Mouse (Mus musculus) intestine, embryonic 15.5 days (tissue): ENCODE results near the gene Lrrc41. TPM values are rescaled to one million over a fixed set of nuclear protein-coding genes. Genes with fewer than 3 reads are reported as not detected.

Source experiments
- ATAC-seq: fragments of 200-750 bp; cut with Nextera tagmentation; 2 replicates; pipeline ENCODE4 v1.8.0; 2017; ENCODE audit warnings: moderate TSS enrichment, moderate library complexity
- H3K27ac ChIP-seq: fragments of 300-500 bp; sonication (generic); 2 replicates; pipeline ENCODE4 v1.5.1; 2015; ENCODE audit warnings: mild to moderate bottlenecking, inconsistent platforms
- H3K27me3 ChIP-seq: fragments of 300-500 bp; sonication (generic); replicated peaks from 2 replicates; pipeline ENCODE4 v1.6.1; 2015; ENCODE audit warnings: inconsistent platforms
- H3K36me3 ChIP-seq: fragments of 300-500 bp; sonication (generic); 2 replicates; pipeline ENCODE4 v1.6.1; 2015; ENCODE audit warnings: inconsistent platforms
- H3K4me1 ChIP-seq: fragments of 300-500 bp; sonication (generic); replicated peaks from 2 replicates; pipeline ENCODE4 v1.6.1; 2015; ENCODE audit warnings: inconsistent platforms
- H3K4me2 ChIP-seq: fragments of 300-500 bp; sonication (generic); replicated peaks from 2 replicates; pipeline ENCODE4 v1.6.1; 2015; ENCODE audit warnings: mild to moderate bottlenecking, inconsistent platforms
- H3K4me3 ChIP-seq: fragments of 300-500 bp; sonication (generic); replicated peaks from 2 replicates; pipeline ENCODE4 v1.5.1; 2015; ENCODE audit warnings: inconsistent platforms
- H3K9ac ChIP-seq: fragments of 300-500 bp; sonication (generic); 2 replicates; pipeline ENCODE4 v1.6.1; 2015; ENCODE audit warnings: inconsistent platforms
- H3K9me3 ChIP-seq: fragments of 300-500 bp; sonication (generic); 2 replicates; pipeline ENCODE4 v1.6.1; 2016; ENCODE audit warnings: inconsistent platforms
- WGBS: fragments of 180-500 bp; shearing (Covaris S2); methylation state at CpG from one replicate; pipeline ENCODE4 v1.1.7; 2015; 5-methylcytosine and 5-hydroxymethylcytosine counted together
- polyA plus RNA-seq: library from polyadenylated mRNA; unstranded; fragments of >200 nt; fragmentation: Nextera tagmentation; extraction: Ambion mirVana; gene quantifications from 2 replicates; pipeline ENCODE4 v1.2.1, GENCODE M21; 2015

Lrrc41 gene
- polyA plus RNA-seq, 1 experiment from 2014 or later = 70.9 TPM

DNA sequence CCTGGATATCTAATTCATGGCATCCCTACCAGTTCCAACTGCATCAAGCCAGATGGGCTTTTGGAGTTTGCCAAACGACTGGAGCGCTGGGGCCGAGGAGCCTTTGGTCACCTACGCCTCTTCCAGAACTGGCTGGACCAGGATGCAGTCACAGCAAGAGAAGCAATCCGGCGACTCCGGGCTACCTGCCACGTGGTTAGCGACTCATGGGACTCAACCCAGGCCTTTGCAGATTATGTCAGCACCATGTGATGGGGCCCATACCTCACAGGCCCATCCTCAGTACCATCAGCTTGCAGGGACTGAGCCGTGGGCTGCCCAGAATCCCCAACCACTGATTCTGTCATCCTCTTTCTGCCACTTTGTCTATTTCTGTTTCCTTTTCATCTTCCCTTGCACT, 21.2 kb downstream of the Lrrc41 start:
- H3K27me3 ChIP-seq = no peaks in the 10 kb centered on the region
- ATAC-seq = no peak
- peaks cover 44% of the 10 kb centered on the region for H3K36me3 ChIP-seq
- no peak overlapping the region for H3K4me2 ChIP-seq
- H3K4me3 ChIP-seq = no peak overlapping the region
- no peaks in the 10 kb centered on the region for H3K4me1 ChIP-seq
- H3K9me3 ChIP-seq = no peaks in the 10 kb centered on the region
- H3K27ac ChIP-seq = no peak overlapping the region
- H3K9ac ChIP-seq = no peak overlapping the region
- 89% methylated on average over 10 of the region's 10 CpGs for WGBS

DNA sequence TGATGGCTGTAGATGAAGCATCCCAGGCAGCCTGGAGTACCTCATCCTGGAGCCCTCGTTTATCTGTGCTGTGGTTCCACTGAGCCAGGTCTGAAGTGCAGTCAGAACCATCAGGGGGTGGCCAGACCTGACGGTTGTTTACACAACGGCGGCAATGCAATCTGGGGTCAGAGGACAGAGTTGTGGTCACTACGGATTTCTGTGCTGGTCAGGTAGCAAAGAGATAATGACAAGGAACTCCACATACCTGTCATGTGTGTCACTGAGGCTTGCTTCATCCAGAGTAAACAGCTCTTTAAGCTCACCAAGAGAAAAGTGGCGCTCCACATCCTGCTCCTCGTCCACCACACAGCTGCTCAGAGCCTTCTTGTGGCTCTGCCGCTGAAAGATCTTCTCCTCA, 22.1 kb downstream of the Lrrc41 start:
- no peak overlapping the region for H3K4me3 ChIP-seq
- H3K4me2 ChIP-seq = no peak overlapping the region
- no peak overlapping the region for H3K9ac ChIP-seq
- ATAC-seq = no peak
- no peaks in the 10 kb centered on the region for H3K4me1 ChIP-seq
- no peaks in the 10 kb centered on the region for H3K9me3 ChIP-seq
- H3K27me3 ChIP-seq = no peaks in the 10 kb centered on the region
- H3K27ac ChIP-seq = no peak overlapping the region
- WGBS = 68% methylated on average over 8 of the region's 8 CpGs
- H3K36me3 ChIP-seq = peaks cover 44% of the 10 kb centered on the region

DNA sequence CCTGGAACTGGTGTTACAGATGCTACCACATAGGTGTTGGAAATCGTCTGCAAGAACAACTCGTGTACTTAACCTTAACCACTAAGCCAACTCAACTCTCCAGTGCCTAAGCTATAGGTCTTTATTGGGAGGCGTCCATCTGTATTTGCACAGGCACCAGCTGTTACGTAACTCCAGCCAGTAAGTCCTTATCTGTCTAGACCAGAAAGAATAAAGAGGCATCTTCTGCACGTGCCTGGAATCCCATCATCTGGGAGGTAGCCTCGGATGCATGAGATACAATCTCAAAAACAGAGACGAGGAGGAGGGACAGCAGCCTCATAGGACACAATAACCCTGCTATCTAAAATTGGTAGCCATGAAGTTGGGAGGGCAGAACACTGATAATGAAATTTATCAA, 25.9 kb downstream of the Lrrc41 start:
- H3K4me1 ChIP-seq = no peaks in the 10 kb centered on the region
- ATAC-seq = no peak; the same call in 1 of the 2 replicates
- WGBS = 77% methylated on average over 7 of the region's 7 CpGs
- H3K27me3 ChIP-seq = no peaks in the 10 kb centered on the region
- no peak overlapping the region for H3K4me2 ChIP-seq
- H3K27ac ChIP-seq = no peak overlapping the region
- H3K36me3 ChIP-seq = peaks cover 31% of the 10 kb centered on the region
- H3K9me3 ChIP-seq = no peaks in the 10 kb centered on the region
- no peak overlapping the region for H3K9ac ChIP-seq
- H3K4me3 ChIP-seq = no peak overlapping the region

DNA sequence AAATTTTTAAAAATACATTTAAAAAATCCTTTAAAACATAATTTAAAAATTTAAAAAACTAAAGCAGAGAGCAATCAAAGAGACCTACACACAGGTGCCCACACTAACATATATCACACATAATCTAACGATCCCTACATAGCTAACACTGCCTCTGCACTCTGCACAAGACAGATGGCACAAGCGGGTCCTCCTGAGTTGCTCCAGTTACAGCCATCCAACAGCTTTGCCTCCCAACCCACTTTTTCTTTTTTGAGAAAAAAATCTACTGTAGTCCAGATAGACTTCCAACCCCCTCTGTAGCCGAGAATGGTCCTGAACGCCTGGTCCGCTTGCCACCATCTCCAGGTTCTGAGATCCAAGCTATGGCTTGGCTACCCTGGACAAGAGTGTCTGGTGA, 30.2 kb downstream of the Lrrc41 start:
- H3K9ac ChIP-seq = no peak overlapping the region
- no peak overlapping the region for H3K27ac ChIP-seq
- no peaks in the 10 kb centered on the region for H3K9me3 ChIP-seq
- no peak for ATAC-seq
- WGBS = 94% methylated on average over 5 of the region's 5 CpGs
- H3K4me2 ChIP-seq = no peak overlapping the region
- H3K4me3 ChIP-seq = no peak overlapping the region
- no peaks in the 10 kb centered on the region for H3K4me1 ChIP-seq
- no peaks in the 10 kb centered on the region; the same call in none of the 2 replicates for H3K36me3 ChIP-seq
- no peaks in the 10 kb centered on the region for H3K27me3 ChIP-seq

- no peaks in the 10 kb centered on the region for H3K27me3 ChIP-seq
- ATAC-seq = peak; percentile 78
- no peaks in the 10 kb centered on the region for H3K9me3 ChIP-seq
- no peak overlapping the region for H3K9ac ChIP-seq
- no peak overlapping the region for H3K27ac ChIP-seq
- H3K4me2 ChIP-seq = no peak overlapping the region
- no peak overlapping the region for H3K4me3 ChIP-seq
- no peaks in the 10 kb centered on the region for H3K4me1 ChIP-seq
- H3K36me3 ChIP-seq = no peaks in the 10 kb centered on the region; the same call in 1 of the 2 replicates
- WGBS = 89% methylated on average over 6 of the region's 6 CpGs
These were observed 35.6 kb downstream of the Lrrc41 start for GRCm38 (mm10) chr4:116110695-116111094.

DNA sequence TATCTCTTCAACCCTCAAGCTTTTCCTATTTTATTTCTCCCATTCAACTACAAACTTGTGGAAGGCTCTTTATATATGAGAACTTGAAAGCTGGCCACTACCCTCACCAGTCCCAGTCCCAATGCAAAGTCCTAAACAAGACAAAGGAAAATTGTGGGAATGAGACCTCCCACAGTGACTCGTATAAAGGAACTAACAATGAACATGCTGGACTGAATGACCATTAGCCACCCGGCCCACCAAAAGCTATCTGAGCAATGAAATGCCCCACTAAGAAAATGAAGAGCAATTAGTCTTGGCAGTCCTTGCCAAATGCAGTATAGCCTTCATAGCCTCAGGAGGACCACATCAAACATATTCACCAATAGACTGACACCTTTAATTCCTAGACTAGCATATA, 36.4 kb downstream of the Lrrc41 start:
- no peak for ATAC-seq
- WGBS = 85% methylated on average over 2 of the region's 2 CpGs
- Histone ChIP-seq H3K4me1 (no peaks in the 10 kb centered on the region), H3K4me2 (no peak overlapping the region), H3K36me3 (no peaks in the 10 kb centered on the region), H3K9ac (no peak overlapping the region), H3K27me3 (no peaks in the 10 kb centered on the region), H3K4me3 (no peak overlapping the region), H3K9me3 (no peaks in the 10 kb centered on the region), H3K27ac (no peak overlapping the region)

DNA sequence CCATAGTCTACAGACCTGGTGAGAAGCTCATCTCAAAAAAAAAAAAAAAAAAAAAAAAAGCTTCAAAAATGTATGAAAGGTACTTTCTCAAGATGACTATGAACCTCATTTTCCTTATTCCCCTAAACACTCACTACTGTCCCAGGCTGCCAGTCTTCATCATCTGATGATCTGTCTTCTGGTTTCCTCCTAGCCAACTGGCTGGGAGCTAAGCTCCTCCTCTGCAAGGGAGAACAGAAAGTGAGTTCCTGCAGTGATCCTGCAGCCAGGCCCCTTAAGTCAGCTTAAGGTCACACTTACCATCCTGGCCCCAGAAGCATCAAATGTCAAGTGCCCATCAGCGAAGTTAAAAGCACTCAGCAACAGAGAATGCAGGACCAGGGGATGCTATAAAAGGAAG, 47.7 kb downstream of the Lrrc41 start:
- Histone ChIP-seq H3K4me1 (peaks cover 8% of the 10 kb centered on the region), H3K27me3 (no peaks in the 10 kb centered on the region), H3K27ac (peak overlapping the region; percentile 6; the same call in 1 of the 2 replicates), H3K4me2 (peak overlapping the region; percentile 67), H3K36me3 (no peaks in the 10 kb centered on the region), H3K4me3 (peak overlapping the region; percentile 47), H3K9ac (peak overlapping the region; percentile 55), H3K9me3 (no peaks in the 10 kb centered on the region)
- WGBS = 5% methylated on average over 1 of the region's 1 CpGs
- peak; percentile 9; the same call in 1 of the 2 replicates for ATAC-seq

GRCm38 (mm10) chr4:116123602-116124519, 48.8 kb downstream of the Lrrc41 start, which contains the start of the genes Rad54l and Pomgnt1:
Gene Rad54l (minus strand): TSS chr4:116123690.
Gene Pomgnt1 (plus strand): TSS chr4:116123840.
- ATAC-seq = peak; percentile 98
- Histone ChIP-seq H3K27ac (peak within 1 kb of the TSS; percentile 62), H3K4me3 (peak within 1 kb of the TSS; percentile 47), H3K4me2 (peak within 1 kb of the TSS; percentile 67), H3K9me3 (no peaks in the 10 kb centered on the region), H3K9ac (peak within 1 kb of the TSS; percentile 55), H3K36me3 (no peaks in the 10 kb centered on the region), H3K27me3 (no peaks in the 10 kb centered on the region), H3K4me1 (peaks cover 8% of the 10 kb centered on the region)
- 4% methylated on average over 24 of the region's 24 CpGs for WGBS

DNA sequence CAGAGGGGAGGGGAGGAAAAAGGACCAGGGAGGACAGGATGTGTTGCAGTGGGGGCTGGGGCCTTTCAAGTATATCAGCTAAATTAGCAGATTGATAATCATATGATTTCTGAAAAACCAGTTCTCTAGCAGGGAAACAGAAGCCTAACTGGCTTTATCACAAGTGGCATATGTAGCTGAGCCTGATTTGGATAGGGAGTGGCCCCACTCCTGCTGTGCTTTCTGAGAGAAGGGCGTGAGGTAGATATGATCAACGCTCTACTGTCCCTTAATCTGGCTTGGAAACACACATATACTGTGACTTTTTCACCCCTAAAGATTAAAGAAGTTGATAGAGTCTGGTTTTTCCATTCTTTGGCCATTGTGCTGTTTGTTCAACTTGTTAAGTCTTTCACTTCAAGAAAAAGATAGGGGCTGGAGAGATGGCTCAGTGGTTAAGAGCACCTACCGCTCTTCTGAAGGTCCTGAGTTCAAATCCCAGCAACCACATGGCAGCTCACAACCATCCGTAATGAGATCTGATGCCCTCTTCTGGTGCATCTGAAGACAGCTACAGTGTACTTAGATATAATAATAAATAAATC, 50.8 kb downstream of the Lrrc41 start:
- Histone ChIP-seq H3K27ac (no peak overlapping the region), H3K4me1 (peaks cover 8% of the 10 kb centered on the region), H3K4me3 (no peak overlapping the region), H3K9me3 (no peaks in the 10 kb centered on the region), H3K27me3 (no peaks in the 10 kb centered on the region), H3K9ac (no peak overlapping the region), H3K36me3 (no peaks in the 10 kb centered on the region), H3K4me2 (no peak overlapping the region)
- ATAC-seq = no peak
- WGBS = 76% methylated on average over 4 of the region's 4 CpGs

GRCm38 (mm10) chr4:116127956-116128355, 52.9 kb downstream of the Lrrc41 start:
- Histone ChIP-seq H3K4me1 (peaks cover 6% of the 10 kb centered on the region), H3K4me3 (no peak overlapping the region), H3K36me3 (no peaks in the 10 kb centered on the region), H3K9me3 (no peaks in the 10 kb centered on the region), H3K9ac (no peak overlapping the region), H3K27me3 (no peaks in the 10 kb centered on the region), H3K27ac (no peak overlapping the region), H3K4me2 (no peak overlapping the region)
- no peak for ATAC-seq
- 81% methylated on average over 6 of the region's 6 CpGs for WGBS

GRCm38 (mm10) chr4:116133126-116133525, 58.1 kb downstream of the Lrrc41 start:
- ATAC-seq = no peak
- H3K36me3 ChIP-seq = no peaks in the 10 kb centered on the region
- no peak overlapping the region for H3K27ac ChIP-seq
- no peaks in the 10 kb centered on the region for H3K9me3 ChIP-seq
- no peak overlapping the region for H3K4me2 ChIP-seq
- H3K4me1 ChIP-seq = no peaks in the 10 kb centered on the region
- H3K4me3 ChIP-seq = no peak overlapping the region
- H3K9ac ChIP-seq = no peak overlapping the region
- WGBS = 83% methylated on average over 4 of the region's 4 CpGs
- H3K27me3 ChIP-seq = no peaks in the 10 kb centered on the region

GRCm38 (mm10) chr4:116134990-116135389, 59.9 kb downstream of the Lrrc41 start:
- peak; percentile 48; the same call in 1 of the 2 replicates for ATAC-seq
- H3K4me2 ChIP-seq = no peak overlapping the region
- H3K4me1 ChIP-seq = no peaks in the 10 kb centered on the region
- no peaks in the 10 kb centered on the region for H3K9me3 ChIP-seq
- no peak overlapping the region for H3K4me3 ChIP-seq
- H3K27me3 ChIP-seq = no peaks in the 10 kb centered on the region
- H3K9ac ChIP-seq = no peak overlapping the region
- 36% methylated on average over 2 of the region's 2 CpGs for WGBS
- no peaks in the 10 kb centered on the region for H3K36me3 ChIP-seq
- no peak overlapping the region for H3K27ac ChIP-seq
